Mouse (Mus musculus) retina, postnatal 1 day (tissue): ENCODE data around the gene Ccdc184.

Source experiments
- DNase-seq: peaks from one replicate; pipeline ENCODE4 v3.0.0-alpha.2; 2012

The Ccdc184 gene

GRCm38 (mm10) chr15:98155944-98156343 lies 11.0 kb upstream of the Ccdc184 start:
- DNase-seq, result no peak

GRCm38 (mm10) chr15:98157253-98157652 lies 9.7 kb upstream of the Ccdc184 start:
- DNase-seq, result no peak

- DNase-seq, result no peak
These were observed 5.7 kb upstream of the Ccdc184 start for GRCm38 (mm10) chr15:98161026-98161805.

GRCm38 (mm10) chr15:98162561-98162960 lies 4.4 kb upstream of the Ccdc184 start:
- no peak for DNase-seq

- DNase-seq, result no peak
These were observed 1.4 kb upstream of the Ccdc184 start, which contains the start of gene Asb8 for GRCm38 (mm10) chr15:98165525-98165924. Asb8 (minus strand) TSS chr15:98165625.

GRCm38 (mm10) chr15:98167645-98168621 lies 975 bp downstream of the Ccdc184 start:
- peak; percentile 96 for DNase-seq

- no peak for DNase-seq
These were observed 1.7 kb downstream of the Ccdc184 start for GRCm38 (mm10) chr15:98168622-98169004.

- DNase-seq, result peak; percentile 58
These were observed 3.4 kb downstream of the Ccdc184 start for GRCm38 (mm10) chr15:98170365-98170764.

- DNase-seq, result no peak
These were observed 4.0 kb downstream of the Ccdc184 start for GRCm38 (mm10) chr15:98170917-98171316.

GRCm38 (mm10) chr15:98172113-98172512 lies 5.2 kb downstream of the Ccdc184 start:
- DNase-seq, result no peak

- peak; percentile 82 for DNase-seq
These were observed 6.9 kb downstream of the Ccdc184 start for GRCm38 (mm10) chr15:98173821-98174220.

- no peak for DNase-seq
These were observed 10.4 kb downstream of the Ccdc184 start for GRCm38 (mm10) chr15:98177320-98177719.

GRCm38 (mm10) chr15:98180567-98181131 lies 13.7 kb downstream of the Ccdc184 start:
- no peak for DNase-seq

- peak; percentile 96 for DNase-seq
These were observed 14.3 kb downstream of the Ccdc184 start for GRCm38 (mm10) chr15:98181132-98181711.

- DNase-seq, result no peak
These were observed 15.1 kb downstream of the Ccdc184 start for GRCm38 (mm10) chr15:98181856-98182570.

- DNase-seq, result no peak
These were observed 17.5 kb downstream of the Ccdc184 start for GRCm38 (mm10) chr15:98184456-98184855.

GRCm38 (mm10) chr15:98195442-98195841 lies 28.5 kb downstream of the Ccdc184 start, which contains the start of gene Olfr288:
Olfr288 (minus strand) TSS chr15:98195542.
- no peak for DNase-seq

GRCm38 (mm10) chr15:98209676-98210075 lies 42.7 kb downstream of the Ccdc184 start:
- no peak for DNase-seq

- no peak for DNase-seq
These were observed 46.4 kb downstream of the Ccdc184 start for GRCm38 (mm10) chr15:98213336-98213870.

- no peak for DNase-seq
These were observed 47.2 kb downstream of the Ccdc184 start for GRCm38 (mm10) chr15:98214130-98214529.
